Mouse (Mus musculus) layer of hippocampus, adult 11-12 months (tissue): ENCODE results near the gene Lmo4.

Experiments used
- DNase-seq: peaks from one replicate; pipeline ENCODE4 v3.0.0; 2022; ENCODE audit warnings: low spot score

The Lmo4 gene

DNA sequence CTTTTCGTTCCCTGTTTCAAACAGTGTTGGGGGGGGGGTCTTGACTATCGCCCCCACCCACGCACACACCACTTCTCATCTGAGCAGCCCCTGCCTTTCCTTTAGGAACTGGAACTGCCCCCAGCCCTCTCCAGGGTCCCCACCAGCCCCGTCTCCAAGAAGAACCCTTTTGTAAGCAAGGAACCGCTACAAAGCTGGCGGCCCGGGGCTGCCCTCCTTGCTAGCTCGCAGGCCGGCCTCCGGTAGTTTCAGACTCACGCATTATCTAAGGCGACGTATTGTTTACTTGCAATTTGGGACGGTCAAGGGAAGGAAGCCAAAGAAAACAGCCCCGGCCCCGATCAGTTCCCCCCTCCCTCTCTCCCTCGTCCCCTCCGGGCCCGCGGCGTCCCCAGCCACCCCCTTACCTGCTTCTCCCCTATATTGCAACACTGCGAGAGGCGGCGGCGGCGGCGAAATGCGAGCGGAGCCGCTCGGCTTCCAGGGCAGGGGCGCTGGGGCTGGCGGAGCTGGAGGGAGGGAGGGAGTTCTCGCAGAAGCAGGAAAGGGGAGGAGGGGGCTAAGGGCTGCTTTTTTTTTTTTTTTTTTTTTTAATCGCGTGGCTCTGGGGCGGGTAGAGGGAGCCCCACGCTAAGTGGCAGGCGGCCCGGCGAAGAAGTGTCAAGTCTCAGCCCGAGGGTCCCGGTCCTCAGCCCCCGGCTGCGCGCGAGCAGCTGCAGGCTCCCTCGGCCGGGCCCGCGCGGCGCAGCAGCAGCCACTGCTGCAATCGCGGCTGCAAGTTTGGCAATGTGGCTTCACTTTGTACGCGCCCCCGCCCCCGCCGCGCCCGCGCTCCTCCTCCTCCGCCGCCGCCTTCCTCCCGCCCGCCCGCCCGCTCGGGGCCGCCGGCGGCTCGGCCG is at the start of gene Lmo4:
TSS of gene Lmo4 (minus strand) at position 808 of the 899 bp plus-strand sequence.
- DNase-seq: peak; percentile 80

DNA sequence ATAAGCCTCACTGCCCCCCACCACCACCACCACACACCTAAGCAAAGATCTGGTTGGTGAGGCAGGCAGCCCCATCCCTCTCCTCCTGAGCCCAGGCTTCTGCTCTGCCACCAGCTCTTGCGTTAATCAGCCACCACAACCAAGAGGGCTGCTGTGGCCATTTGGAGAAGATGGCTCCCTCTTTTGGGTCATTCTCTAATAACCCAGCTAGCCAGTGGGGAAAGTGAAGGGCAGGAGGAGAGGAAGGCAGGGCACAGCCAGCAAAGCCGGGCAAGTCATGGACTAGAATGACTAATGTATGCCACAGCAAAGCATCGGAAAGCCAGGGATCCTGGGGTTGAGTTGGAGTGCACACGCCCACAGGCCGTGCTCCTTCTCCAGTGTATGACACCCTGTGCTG is 49.3 kb upstream of the Lmo4 start:
- no peak for DNase-seq

DNA sequence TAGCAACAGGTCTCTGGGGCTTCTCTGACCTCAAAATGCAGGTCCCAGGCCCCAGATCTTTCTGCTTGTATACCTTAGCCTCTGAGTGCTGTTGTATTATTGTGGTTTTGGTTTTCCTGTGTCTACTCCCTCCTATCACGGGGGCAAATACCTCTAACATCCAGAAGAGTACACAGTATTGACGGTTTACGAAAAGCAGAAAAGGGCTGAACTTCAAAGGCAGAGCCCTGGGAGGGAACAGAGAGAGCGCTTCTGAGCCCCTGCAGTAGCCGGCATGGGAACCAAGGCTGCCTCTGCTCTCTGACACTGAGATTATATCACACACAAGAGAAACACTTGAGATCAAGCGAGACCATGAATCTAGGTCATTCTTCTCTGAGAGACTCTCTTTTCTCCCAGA is 48.0 kb upstream of the Lmo4 start:
- DNase-seq: no peak

GRCm38 (mm10) chr3:144252109-144252508 is 47.1 kb upstream of the Lmo4 start:
- DNase-seq: no peak

DNA sequence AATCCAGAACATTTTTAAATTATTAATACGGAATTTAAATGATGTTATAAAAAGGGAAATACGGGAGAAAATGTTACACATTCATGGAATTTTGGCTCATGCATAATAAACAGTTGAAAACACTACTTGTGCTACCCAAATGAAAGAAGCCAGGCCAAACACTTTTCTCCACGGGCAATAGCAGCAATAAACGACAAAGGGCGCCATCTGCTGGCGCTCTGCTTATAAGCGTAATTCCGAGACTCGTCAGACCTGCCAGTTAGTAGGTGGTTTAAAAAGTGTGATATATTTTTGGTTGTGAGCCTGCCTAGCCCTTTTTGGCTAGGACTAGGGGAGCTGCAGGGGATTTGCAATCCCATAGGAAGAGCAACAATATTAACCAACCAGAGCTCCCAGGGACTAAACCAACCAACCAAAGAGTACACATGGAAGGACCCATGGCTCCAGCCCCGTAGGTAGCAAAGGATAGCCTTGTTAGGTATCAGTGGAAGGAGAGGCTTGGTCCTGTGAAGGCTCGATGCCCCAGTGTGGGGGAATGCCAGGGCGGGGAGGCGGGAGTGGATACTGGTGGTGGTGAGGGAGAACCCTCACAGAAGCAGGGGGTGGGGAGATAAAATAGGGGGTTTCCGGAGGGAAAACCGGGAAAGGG is 37.1 kb upstream of the Lmo4 start:
- peak; percentile 86 for DNase-seq

GRCm38 (mm10) chr3:144241161-144241560 is 36.1 kb upstream of the Lmo4 start:
- DNase-seq: no peak

DNA sequence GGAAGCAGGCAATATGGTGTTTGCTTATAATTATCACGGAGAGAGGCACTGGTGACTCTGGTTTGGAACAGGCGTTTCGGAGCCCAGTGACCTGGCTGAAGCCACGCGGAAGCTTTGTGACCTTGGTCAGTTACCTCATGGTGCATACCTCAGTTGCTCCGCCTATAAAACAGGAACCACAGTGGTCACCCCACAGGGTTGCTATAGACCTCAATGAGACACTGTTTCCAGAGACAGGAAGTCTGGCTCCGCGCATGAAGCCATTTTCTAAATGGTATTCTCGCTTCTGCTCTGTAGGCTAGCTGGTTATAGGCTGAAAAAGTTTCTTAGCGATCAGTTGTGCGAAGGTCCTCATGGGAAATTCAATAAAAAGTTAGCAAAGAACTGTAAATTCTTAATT is 33.5 kb upstream of the Lmo4 start:
- DNase-seq: no peak

DNA sequence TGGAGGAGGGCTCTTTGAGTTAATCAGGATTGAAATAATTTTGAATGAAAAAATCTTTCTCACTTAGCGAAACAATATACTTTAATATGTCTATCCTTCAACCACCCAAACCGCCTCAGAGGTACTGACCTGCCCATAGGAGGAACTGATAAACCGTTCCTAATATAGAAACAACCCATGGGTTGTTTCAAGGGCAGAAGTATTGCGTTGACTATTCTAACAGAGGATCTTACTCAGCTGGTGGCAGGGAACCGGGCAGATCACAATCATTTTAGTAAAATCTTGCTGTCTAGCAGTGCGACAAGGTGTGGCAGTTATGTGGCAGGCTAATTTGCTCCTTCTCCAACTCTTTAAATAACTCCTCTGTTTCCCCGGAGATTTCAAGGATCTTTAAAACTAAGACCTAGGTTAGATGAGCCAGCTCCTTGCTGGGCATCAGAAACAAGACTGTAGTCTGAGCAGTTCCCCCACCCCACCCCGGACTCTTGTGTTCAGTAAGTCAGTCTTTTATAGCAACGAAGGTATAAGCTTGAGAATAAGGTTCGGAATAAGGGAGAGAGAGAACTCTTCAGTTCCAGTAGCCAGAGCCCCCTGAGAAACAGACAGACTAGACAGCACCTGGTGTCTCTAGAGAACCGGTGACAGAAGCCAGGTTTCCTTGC is 27.5 kb upstream of the Lmo4 start:
- DNase-seq: no peak

- no peak for DNase-seq
Observed at GRCm38 (mm10) chr3:144231931-144232330, 26.9 kb upstream of the Lmo4 start.

GRCm38 (mm10) chr3:144231419-144231818 is 26.4 kb upstream of the Lmo4 start:
- no peak for DNase-seq

DNA sequence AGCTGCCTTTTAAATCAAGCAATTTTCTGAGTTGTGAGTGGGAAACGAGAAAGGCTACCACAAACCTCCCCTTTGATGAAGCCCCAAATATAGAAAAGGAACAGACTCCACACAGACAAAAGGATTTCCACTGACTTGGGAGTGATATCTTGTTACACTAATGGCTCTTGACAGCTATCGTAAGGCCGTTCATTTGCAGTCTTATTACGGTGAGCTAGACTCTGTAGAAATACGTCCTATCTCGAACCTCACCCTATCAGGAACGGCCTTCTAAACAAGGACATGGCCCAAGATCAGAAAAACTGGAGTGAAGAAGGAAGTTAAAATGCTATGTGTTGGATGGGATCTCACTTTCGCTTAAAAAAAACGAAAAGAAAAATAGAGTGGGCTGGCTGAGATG is 25.0 kb upstream of the Lmo4 start:
- no peak for DNase-seq

- no peak for DNase-seq
Observed at GRCm38 (mm10) chr3:144229312-144229711, 24.3 kb upstream of the Lmo4 start.

DNA sequence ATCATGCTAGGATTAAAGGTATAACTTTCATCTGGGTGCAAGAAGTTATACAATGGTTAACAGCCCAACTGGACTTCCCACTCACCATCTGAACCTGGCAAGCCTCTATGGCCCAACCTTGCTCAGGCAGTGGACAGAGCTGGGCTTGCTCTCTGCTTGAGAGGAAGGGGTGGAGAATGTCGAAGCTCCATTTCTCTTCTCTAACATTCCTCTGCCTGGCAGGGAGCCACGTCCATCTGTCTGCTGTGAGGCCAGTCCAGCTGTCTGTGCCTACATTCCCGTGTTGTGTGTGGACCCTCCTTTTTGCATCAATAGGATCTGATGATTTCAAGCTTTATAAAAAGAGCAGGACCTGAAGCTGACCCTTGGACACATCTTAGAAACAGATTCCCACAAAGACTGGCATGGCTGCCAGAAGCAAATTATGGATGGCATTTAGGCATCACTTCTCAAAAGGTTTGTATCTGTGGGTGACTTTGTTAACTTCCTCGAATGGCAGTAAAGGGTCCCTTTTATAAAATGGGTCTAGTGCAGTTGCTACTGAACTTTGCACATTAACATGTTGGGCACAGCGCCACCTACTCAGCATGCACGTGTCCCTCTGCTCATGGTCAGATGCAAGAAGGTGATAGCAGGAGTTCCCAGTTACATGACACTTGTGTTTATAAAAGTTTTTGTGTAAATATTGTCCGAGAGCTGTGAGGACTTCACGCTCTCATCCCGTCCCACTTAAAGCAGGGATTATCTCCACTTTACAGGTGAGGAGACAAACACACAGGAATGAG is 20.6 kb upstream of the Lmo4 start:
- DNase-seq: no peak

- no peak for DNase-seq
Observed at GRCm38 (mm10) chr3:144224594-144224993, 19.6 kb upstream of the Lmo4 start.

- DNase-seq: no peak
Observed at GRCm38 (mm10) chr3:144223377-144224105, 18.5 kb upstream of the Lmo4 start.

GRCm38 (mm10) chr3:144222381-144222780 is 17.4 kb upstream of the Lmo4 start:
- DNase-seq: no peak

DNA sequence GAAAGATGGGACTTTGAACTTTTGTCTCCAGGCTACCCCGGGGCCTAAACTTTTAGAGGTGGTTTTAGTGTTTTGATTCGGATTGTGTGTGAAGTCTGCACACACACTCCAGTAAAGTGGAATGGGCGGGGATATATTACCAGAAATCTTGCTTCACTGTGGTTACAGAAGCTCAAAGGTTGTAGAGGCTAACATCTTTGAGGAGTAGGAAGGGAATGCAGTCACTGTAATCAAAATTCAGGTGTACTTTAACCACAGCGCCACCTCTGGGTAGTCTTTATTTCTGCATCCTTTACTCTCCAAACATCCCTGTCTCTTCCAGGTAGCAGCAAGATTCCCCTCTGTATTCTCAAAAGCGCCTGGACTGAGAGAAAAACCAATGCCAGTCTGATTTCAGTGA is 2.5 kb upstream of the Lmo4 start:
- DNase-seq: peak; percentile 69

- no peak for DNase-seq
Observed at GRCm38 (mm10) chr3:144206942-144207341, 1.9 kb upstream of the Lmo4 start.

DNA sequence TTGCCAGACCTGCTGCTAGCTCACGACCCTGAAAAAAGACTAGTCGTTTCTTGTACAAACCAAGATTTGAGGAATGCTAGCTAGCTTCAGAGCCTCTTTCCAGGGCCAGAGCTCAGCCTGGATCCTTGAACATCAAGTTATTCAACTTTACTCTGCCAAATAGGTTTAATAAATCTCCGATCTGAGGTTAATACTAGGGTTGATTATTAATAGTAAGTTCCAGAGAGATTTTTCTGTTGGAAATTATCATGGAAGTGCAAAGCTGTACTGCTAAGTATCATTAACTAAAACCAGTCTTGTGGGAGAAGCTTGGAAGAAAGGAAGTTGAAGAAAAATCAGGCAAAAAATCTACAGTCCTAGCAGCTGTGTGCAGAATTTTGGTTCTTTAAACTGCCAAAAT is 1.2 kb upstream of the Lmo4 start:
- no peak for DNase-seq

DNA sequence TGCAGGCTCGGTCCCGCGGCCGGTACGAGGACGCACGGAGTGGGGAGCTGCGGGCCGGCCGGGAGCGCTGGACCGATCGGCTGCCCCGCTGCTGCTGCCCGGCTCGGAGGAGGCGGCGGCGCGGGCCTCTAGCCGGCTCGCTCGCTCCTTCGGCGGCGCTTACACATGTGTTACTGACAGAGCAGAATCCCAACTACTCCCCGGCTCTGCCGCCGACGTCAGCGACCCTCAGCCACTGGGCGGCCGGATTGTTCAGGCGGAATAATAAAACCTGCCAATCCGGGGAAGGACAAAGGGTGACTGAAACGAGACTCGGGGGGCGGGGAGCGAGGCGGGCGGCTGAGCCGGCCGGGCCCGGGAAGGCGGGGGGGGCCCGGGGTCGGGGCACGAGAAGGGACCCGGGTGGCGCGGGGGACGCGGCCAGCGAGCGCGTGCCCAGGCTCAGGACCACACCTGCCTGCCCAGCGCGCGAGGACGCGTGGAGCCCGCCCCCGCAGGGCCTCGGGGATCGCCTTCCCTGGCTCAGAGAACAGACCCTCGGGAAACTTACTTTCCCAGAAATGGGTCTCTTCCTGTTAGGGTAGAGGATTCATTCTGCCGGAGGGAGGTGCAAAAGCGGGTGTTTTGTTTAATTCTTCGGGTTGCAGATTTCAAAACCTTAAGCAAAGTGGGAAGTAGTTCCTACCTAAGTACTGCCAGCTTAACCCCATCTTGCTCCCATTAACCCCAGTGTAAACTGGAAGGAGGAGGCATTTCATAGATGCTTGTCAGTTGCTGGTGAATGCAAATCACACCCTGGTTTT is 532 bp upstream of the Lmo4 start:
- DNase-seq: peak; percentile 94

- no peak for DNase-seq
Observed at GRCm38 (mm10) chr3:144203988-144204412, 1.0 kb downstream of the Lmo4 start.
